ENCODE assay signal across 29 mouse cellular contexts in the genomic region with DNA sequence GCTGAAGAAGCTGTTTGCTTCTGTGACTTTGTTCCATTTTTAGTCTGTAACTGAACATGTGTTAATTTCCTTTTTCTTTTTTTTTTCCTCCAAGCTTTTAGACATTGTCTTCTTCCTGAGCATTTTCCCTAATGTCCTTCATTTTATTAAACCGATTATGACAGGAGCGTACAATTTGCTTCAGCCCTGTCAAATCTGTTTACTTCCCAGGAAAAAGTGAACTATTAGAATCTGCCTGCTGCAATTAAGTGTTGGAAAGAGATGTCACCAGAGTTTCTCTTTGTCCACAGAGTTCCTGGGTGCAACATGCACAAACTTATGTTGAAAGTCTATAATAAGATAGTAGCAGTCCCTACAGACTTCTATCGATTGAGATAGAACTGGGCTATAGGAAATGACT.
"Had no signal": no experiment of that assay in that cellular context is flagged by ENCODE, and none has a peak within 500 bp of the region (broad histone marks: within the 10 kb centered on the region; RNA-seq: fewer than 3 reads in every experiment).

No protein-coding gene starts in this region.

- ATAC-seq: liver, embryonic 12.5 days; liver, postnatal 0 days; lung, postnatal 0 days; midbrain, embryonic 13.5 days; midbrain, embryonic 15.5 days; midbrain, embryonic 16.5 days had no signal

- DNase-seq: left cerebral cortex, postnatal 4 days; liver; liver, embryonic 13.5 days; liver, postnatal 0 days; lung, adult 18-20 months; lung, adult 2 months; lung, embryonic 14.5 days; lung, postnatal 10 days; lung, postnatal 14 days; lung, postnatal 36 days; lung, postnatal 4 days; midbrain, embryonic 14.5 days had no signal

- H3K4me3 ChIP-seq: limb, embryonic 10.5 days; limb, embryonic 12.5 days; limb, embryonic 13.5 days; limb, embryonic 15.5 days; liver, embryonic 12.5 days; liver, embryonic 13.5 days; liver, embryonic 15.5 days; lung, embryonic 15.5 days; megakaryocyte, embryonic 14.5 days; midbrain, embryonic 10.5 days; midbrain, embryonic 12.5 days; midbrain, embryonic 13.5 days; midbrain, embryonic 15.5 days; myocyte had no signal

- H3K27ac ChIP-seq: limb, embryonic 10.5 days; limb, embryonic 12.5 days; limb, embryonic 13.5 days; limb, embryonic 15.5 days; liver, embryonic 12.5 days; liver, embryonic 13.5 days; liver, embryonic 14.5 days; liver, embryonic 15.5 days; lung, embryonic 15.5 days; macrophage; midbrain, embryonic 12.5 days; midbrain, embryonic 13.5 days; midbrain, embryonic 15.5 days had no signal
